Mouse (Mus musculus): ENCODE data around the gene Cacna1c. TPM values are rescaled to one million over a fixed set of nuclear protein-coding genes. Genes with fewer than 3 reads are reported as not detected.

Gene Cacna1c
- polyA plus RNA-seq, 1 experiment from 2014 or later = 7.1 TPM

GRCm38 (mm10) chr6:118810834-118811233 lies 385.4 kb downstream of the Cacna1c start:
- 21% methylated on average over 1 of the region's 1 CpGs for WGBS
- Histone ChIP-seq H3K4me2 (ENCODE audit: low read length) (no peak overlapping the region), H3K36me3 (ENCODE audit: control insufficient read depth, insufficient read depth, low read length) (no peaks in the 10 kb centered on the region), H3K9me3 (ENCODE audit: control insufficient read depth, low read length) (no peaks in the 10 kb centered on the region), H3K9ac (replicated peaks; ENCODE audit: low read length) (no peak overlapping the region), H3K27ac (replicated peaks; ENCODE audit: low read depth, low read length) (no peak overlapping the region), H3K4me1 (ENCODE audit: control insufficient read depth, insufficient read depth, low read length) (peaks cover 8% of the 10 kb centered on the region; the same call in 1 of the 2 replicates), H3K27me3 (ENCODE audit: control insufficient read depth, insufficient read depth, low read length) (no peaks in the 10 kb centered on the region), H3K4me3 (replicated peaks; ENCODE audit: low read depth, low read length) (no peak overlapping the region)
- DNase-seq = no peak
- no peak for ATAC-seq (ENCODE audit: low FRiP score, low TSS enrichment)

GRCm38 (mm10) chr6:118805139-118805538 lies 391.1 kb downstream of the Cacna1c start:
- H3K36me3 ChIP-seq (ENCODE audit: control insufficient read depth, insufficient read depth, low read length) = no peaks in the 10 kb centered on the region
- no peak overlapping the region for H3K9ac ChIP-seq (replicated peaks; ENCODE audit: low read length)
- 89% methylated on average over 4 of the region's 4 CpGs for WGBS
- H3K4me1 ChIP-seq (ENCODE audit: control insufficient read depth, insufficient read depth, low read length) = peaks cover 14% of the 10 kb centered on the region; the same call in 1 of the 2 replicates
- DNase-seq (no peak), ATAC-seq (ENCODE audit: low FRiP score, low TSS enrichment) (no peak)
- H3K9me3 ChIP-seq (ENCODE audit: control insufficient read depth, low read length) = no peaks in the 10 kb centered on the region
- no peak overlapping the region for H3K4me2 ChIP-seq (ENCODE audit: low read length)
- no peaks in the 10 kb centered on the region for H3K27me3 ChIP-seq (ENCODE audit: control insufficient read depth, insufficient read depth, low read length)
- no peak overlapping the region for H3K4me3 ChIP-seq (replicated peaks; ENCODE audit: low read depth, low read length)
- no peak overlapping the region for H3K27ac ChIP-seq (replicated peaks; ENCODE audit: low read depth, low read length)

- H3K4me3 ChIP-seq (replicated peaks; ENCODE audit: low read depth, low read length) = no peak overlapping the region
- no peak for ATAC-seq (ENCODE audit: low FRiP score, low TSS enrichment)
- no peak overlapping the region for H3K9ac ChIP-seq (replicated peaks; ENCODE audit: low read length)
- no peak overlapping the region for H3K4me2 ChIP-seq (ENCODE audit: low read length)
- peaks cover 6% of the 10 kb centered on the region; the same call in 1 of the 2 replicates for H3K4me1 ChIP-seq (ENCODE audit: control insufficient read depth, insufficient read depth, low read length)
- H3K27me3 ChIP-seq (ENCODE audit: control insufficient read depth, insufficient read depth, low read length) = no peaks in the 10 kb centered on the region
- no peak overlapping the region for H3K27ac ChIP-seq (replicated peaks; ENCODE audit: low read depth, low read length)
- WGBS = 58% methylated on average over 11 of the region's 11 CpGs
- no peaks in the 10 kb centered on the region for H3K9me3 ChIP-seq (ENCODE audit: control insufficient read depth, low read length)
- no peaks in the 10 kb centered on the region for H3K36me3 ChIP-seq (ENCODE audit: control insufficient read depth, insufficient read depth, low read length)
- no peak for DNase-seq
Observed at GRCm38 (mm10) chr6:118802286-118802685, 393.9 kb downstream of the Cacna1c start.

- DNase-seq = no peak
- Histone ChIP-seq H3K9ac (replicated peaks; ENCODE audit: low read length) (no peak overlapping the region), H3K4me2 (ENCODE audit: low read length) (no peak overlapping the region), H3K27ac (replicated peaks; ENCODE audit: low read depth, low read length) (0 out of 2 replicates have a peak overlapping the region, but pooled peaks have one; percentile 0), H3K9me3 (ENCODE audit: control insufficient read depth, low read length) (no peaks in the 10 kb centered on the region), H3K4me1 (ENCODE audit: control insufficient read depth, insufficient read depth, low read length) (peaks cover 7% of the 10 kb centered on the region; the same call in 1 of the 2 replicates), H3K27me3 (ENCODE audit: control insufficient read depth, insufficient read depth, low read length) (no peaks in the 10 kb centered on the region), H3K4me3 (replicated peaks; ENCODE audit: low read depth, low read length) (no peak overlapping the region), H3K36me3 (ENCODE audit: control insufficient read depth, insufficient read depth, low read length) (no peaks in the 10 kb centered on the region)
- ATAC-seq (ENCODE audit: low FRiP score, low TSS enrichment) = no peak
- WGBS = 75% methylated on average over 4 of the region's 4 CpGs
Observed at GRCm38 (mm10) chr6:118796393-118796792, 399.8 kb downstream of the Cacna1c start.

- Histone ChIP-seq H3K27me3 (ENCODE audit: control insufficient read depth, insufficient read depth, low read length) (no peaks in the 10 kb centered on the region), H3K4me2 (ENCODE audit: low read length) (no peak overlapping the region), H3K27ac (replicated peaks; ENCODE audit: low read depth, low read length) (0 out of 2 replicates have a peak overlapping the region, but pooled peaks have one; percentile 0), H3K9me3 (ENCODE audit: control insufficient read depth, low read length) (no peaks in the 10 kb centered on the region), H3K4me1 (ENCODE audit: control insufficient read depth, insufficient read depth, low read length) (peaks cover 8% of the 10 kb centered on the region; the same call in 1 of the 2 replicates), H3K4me3 (replicated peaks; ENCODE audit: low read depth, low read length) (no peak overlapping the region), H3K9ac (replicated peaks; ENCODE audit: low read length) (no peak overlapping the region), H3K36me3 (ENCODE audit: control insufficient read depth, insufficient read depth, low read length) (no peaks in the 10 kb centered on the region)
- DNase-seq (no peak), ATAC-seq (ENCODE audit: low FRiP score, low TSS enrichment) (no peak)
Observed at GRCm38 (mm10) chr6:118795716-118796115, 400.5 kb downstream of the Cacna1c start.

GRCm38 (mm10) chr6:118791921-118792368 lies 404.3 kb downstream of the Cacna1c start:
- DNase-seq = peak; percentile 67
- Histone ChIP-seq H3K4me2 (ENCODE audit: low read length) (no peak overlapping the region), H3K27ac (replicated peaks; ENCODE audit: low read depth, low read length) (peak overlapping the region; percentile 49; the same call in 1 of the 2 replicates), H3K4me1 (ENCODE audit: control insufficient read depth, insufficient read depth, low read length) (peaks cover 8% of the 10 kb centered on the region; the same call in 1 of the 2 replicates), H3K4me3 (replicated peaks; ENCODE audit: low read depth, low read length) (no peak overlapping the region), H3K27me3 (ENCODE audit: control insufficient read depth, insufficient read depth, low read length) (no peaks in the 10 kb centered on the region), H3K9me3 (ENCODE audit: control insufficient read depth, low read length) (no peaks in the 10 kb centered on the region), H3K9ac (replicated peaks; ENCODE audit: low read length) (no peak overlapping the region), H3K36me3 (ENCODE audit: control insufficient read depth, insufficient read depth, low read length) (no peaks in the 10 kb centered on the region)
- peak; percentile 27; the same call in 1 of the 2 replicates for ATAC-seq (ENCODE audit: low FRiP score, low TSS enrichment)
- WGBS = 52% methylated on average over 5 of the region's 5 CpGs

GRCm38 (mm10) chr6:118787933-118788332 lies 408.3 kb downstream of the Cacna1c start:
- 84% methylated on average over 3 of the region's 3 CpGs for WGBS
- Histone ChIP-seq H3K27me3 (ENCODE audit: control insufficient read depth, insufficient read depth, low read length) (no peaks in the 10 kb centered on the region), H3K9ac (replicated peaks; ENCODE audit: low read length) (no peak overlapping the region), H3K4me2 (ENCODE audit: low read length) (no peak overlapping the region), H3K36me3 (ENCODE audit: control insufficient read depth, insufficient read depth, low read length) (no peaks in the 10 kb centered on the region), H3K4me1 (ENCODE audit: control insufficient read depth, insufficient read depth, low read length) (peaks cover 8% of the 10 kb centered on the region; the same call in 1 of the 2 replicates), H3K9me3 (ENCODE audit: control insufficient read depth, low read length) (no peaks in the 10 kb centered on the region), H3K4me3 (replicated peaks; ENCODE audit: low read depth, low read length) (no peak overlapping the region), H3K27ac (replicated peaks; ENCODE audit: low read depth, low read length) (no peak overlapping the region)
- no peak for ATAC-seq (ENCODE audit: low FRiP score, low TSS enrichment)
- no peak for DNase-seq

- no peak overlapping the region for H3K27ac ChIP-seq (replicated peaks; ENCODE audit: low read depth, low read length)
- DNase-seq (no peak), ATAC-seq (ENCODE audit: low FRiP score, low TSS enrichment) (no peak)
- no peak overlapping the region for H3K4me2 ChIP-seq (ENCODE audit: low read length)
- no peak overlapping the region for H3K9ac ChIP-seq (replicated peaks; ENCODE audit: low read length)
- 87% methylated on average over 7 of the region's 7 CpGs for WGBS
- H3K27me3 ChIP-seq (ENCODE audit: control insufficient read depth, insufficient read depth, low read length) = no peaks in the 10 kb centered on the region
- H3K36me3 ChIP-seq (ENCODE audit: control insufficient read depth, insufficient read depth, low read length) = no peaks in the 10 kb centered on the region
- no peak overlapping the region for H3K4me3 ChIP-seq (replicated peaks; ENCODE audit: low read depth, low read length)
- no peaks in the 10 kb centered on the region for H3K9me3 ChIP-seq (ENCODE audit: control insufficient read depth, low read length)
- H3K4me1 ChIP-seq (ENCODE audit: control insufficient read depth, insufficient read depth, low read length) = no peaks in the 10 kb centered on the region
Observed at GRCm38 (mm10) chr6:118780280-118780679, 415.9 kb downstream of the Cacna1c start.

GRCm38 (mm10) chr6:118779201-118779600 lies 417.0 kb downstream of the Cacna1c start:
- WGBS = 87% methylated on average over 8 of the region's 8 CpGs
- Histone ChIP-seq H3K4me1 (ENCODE audit: control insufficient read depth, insufficient read depth, low read length) (no peaks in the 10 kb centered on the region), H3K9ac (replicated peaks; ENCODE audit: low read length) (no peak overlapping the region), H3K9me3 (ENCODE audit: control insufficient read depth, low read length) (no peaks in the 10 kb centered on the region), H3K27me3 (ENCODE audit: control insufficient read depth, insufficient read depth, low read length) (no peaks in the 10 kb centered on the region), H3K4me2 (ENCODE audit: low read length) (no peak overlapping the region), H3K4me3 (replicated peaks; ENCODE audit: low read depth, low read length) (no peak overlapping the region), H3K27ac (replicated peaks; ENCODE audit: low read depth, low read length) (no peak overlapping the region), H3K36me3 (ENCODE audit: control insufficient read depth, insufficient read depth, low read length) (no peaks in the 10 kb centered on the region)
- no peak for ATAC-seq (ENCODE audit: low FRiP score, low TSS enrichment)
- no peak for DNase-seq

All from midbrain, embryonic 14.5 days (tissue).